Mouse (Mus musculus): Measurements from ENCODE around the gene Prr22.

DNA sequence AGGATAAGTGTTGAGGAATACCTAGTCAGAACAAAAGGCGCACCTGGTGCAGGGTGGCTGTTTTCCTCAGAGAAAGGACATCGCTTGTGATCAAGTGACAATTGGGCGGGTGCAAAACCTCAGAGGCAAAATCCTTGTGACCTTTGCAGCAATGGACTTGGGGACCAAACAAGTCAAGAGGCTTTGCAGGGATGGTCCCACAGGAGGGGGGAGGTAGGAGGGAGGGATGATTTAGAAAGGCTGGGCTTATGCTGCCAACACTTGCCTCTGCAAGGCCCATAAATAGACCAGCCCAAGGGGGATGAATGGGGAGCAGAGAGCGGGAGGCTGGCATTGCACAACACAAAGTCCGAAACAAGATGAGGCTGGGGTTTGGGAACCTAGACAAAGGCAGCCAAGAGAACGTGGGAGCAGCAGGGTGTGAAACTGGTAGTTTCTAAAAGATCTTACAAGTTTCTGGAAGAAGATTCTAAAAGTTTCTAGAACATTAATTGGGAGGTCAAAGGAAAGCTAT lies 49.0 kb downstream of the Prr22 start:
- TF ChIP-seq CTCF (conservative IDR thresholded peaks at IDR 0.05; ENCODE audit: insufficient read depth, insufficient read length, low read depth, low read length) (no peak), POLR2A (IDR thresholded peaks at IDR 0.05; ENCODE audit: low read depth, low read length) (no peak)

Data from kidney, adult 2 months (tissue).